Mouse (Mus musculus) stomach, embryonic 15.5 days (tissue): ENCODE results near the gene Psme2. TPM values are rescaled to one million over a fixed set of nuclear protein-coding genes. Genes with fewer than 3 reads are reported as not detected.

Experiments
- ATAC-seq: fragments of 200-750 bp; cut with Nextera tagmentation; 2 replicates; pipeline ENCODE4 v1.8.0; 2017; ENCODE audit warnings: low read depth, moderate number of reproducible peaks, moderate TSS enrichment; ENCODE audit not compliant: insufficient read depth, low FRiP score
- H3K27ac ChIP-seq: fragments of 300-500 bp; sonication (generic); 2 replicates; pipeline ENCODE4 v1.5.1; 2015; ENCODE audit warnings: mild to moderate bottlenecking, inconsistent platforms
- H3K27me3 ChIP-seq: fragments of 300-500 bp; sonication (generic); replicated peaks from 2 replicates; pipeline ENCODE4 v1.6.1; 2015; ENCODE audit warnings: inconsistent platforms
- H3K36me3 ChIP-seq: fragments of 300-500 bp; sonication (generic); 2 replicates; pipeline ENCODE4 v1.6.1; 2015; ENCODE audit warnings: inconsistent platforms
- H3K4me1 ChIP-seq: fragments of 300-500 bp; sonication (generic); 2 replicates; pipeline ENCODE4 v1.6.1; 2015; ENCODE audit warnings: inconsistent platforms
- H3K4me2 ChIP-seq: fragments of 300-500 bp; sonication (generic); 2 replicates; pipeline ENCODE4 v1.6.1; 2015; ENCODE audit warnings: mild to moderate bottlenecking, inconsistent platforms
- H3K4me3 ChIP-seq: fragments of 300-500 bp; sonication (generic); replicated peaks from 2 replicates; pipeline ENCODE4 v1.5.1; 2015; ENCODE audit warnings: inconsistent platforms
- H3K9ac ChIP-seq: fragments of 300-500 bp; sonication (generic); 2 replicates; pipeline ENCODE4 v1.6.1; 2015; ENCODE audit warnings: inconsistent platforms
- H3K9me3 ChIP-seq: fragments of 300-500 bp; sonication (generic); 2 replicates; pipeline ENCODE4 v1.6.1; 2016; ENCODE audit warnings: inconsistent platforms
- WGBS: fragments of 180-500 bp; shearing (Covaris S2); methylation state at CpG from one replicate; pipeline ENCODE4 v1.1.7; 2015; 5-methylcytosine and 5-hydroxymethylcytosine counted together
- polyA plus RNA-seq: library from polyadenylated mRNA; unstranded; fragments of >200 nt; fragmentation: Nextera tagmentation; extraction: Ambion mirVana; gene quantifications from 2 replicates; pipeline ENCODE4 v1.2.1, GENCODE M21; 2015

Psme2 gene
- polyA plus RNA-seq, 1 experiment from 2014 or later, result 265 TPM

DNA sequence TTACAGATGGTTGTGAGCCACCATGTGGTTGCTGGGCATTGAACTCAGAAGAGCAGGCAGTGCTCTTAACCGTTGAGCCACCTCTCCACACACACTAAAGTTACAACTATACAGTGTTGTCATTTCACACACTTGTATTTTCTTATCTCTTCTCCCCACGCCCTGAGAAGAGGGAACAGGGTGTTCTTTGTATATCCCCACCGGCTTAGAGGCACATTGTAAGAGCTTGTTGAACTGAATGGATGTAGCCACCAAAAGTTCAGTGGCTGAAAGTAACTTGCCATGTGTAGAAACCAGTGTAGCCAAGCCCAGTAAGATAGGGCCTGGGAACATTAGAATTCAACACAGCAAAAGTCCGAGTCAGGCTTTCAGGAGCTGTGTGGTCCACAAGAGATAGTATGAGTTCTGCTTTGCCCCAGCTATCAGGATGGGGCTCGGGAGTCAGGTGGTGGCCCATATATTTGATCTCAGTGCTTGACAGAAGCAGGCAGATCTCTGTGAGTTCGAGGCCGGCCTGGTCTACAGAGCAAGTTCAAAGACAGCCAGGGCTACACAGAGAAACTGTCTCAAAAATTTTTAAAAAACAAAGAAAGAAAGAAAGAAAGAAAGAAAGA is 23.8 kb upstream of the Psme2 start:
- WGBS, result 68% methylated on average over 7 of the region's 7 CpGs
- Histone ChIP-seq H3K36me3 (0 out of 2 replicates have a peak, but pooled peaks cover 2% of the 10 kb centered on the region), H3K4me1 (peaks cover 10% of the 10 kb centered on the region), H3K27ac (no peak overlapping the region), H3K4me2 (no peak overlapping the region), H3K9me3 (no peaks in the 10 kb centered on the region), H3K4me3 (no peak overlapping the region), H3K27me3 (no peaks in the 10 kb centered on the region), H3K9ac (no peak overlapping the region)
- peak; percentile 51; the same call in 1 of the 2 replicates for ATAC-seq

- no peak overlapping the region for H3K27ac ChIP-seq
- H3K4me1 ChIP-seq, result peaks cover 4% of the 10 kb centered on the region; the same call in 1 of the 2 replicates
- H3K4me3 ChIP-seq, result no peak overlapping the region
- no peaks in the 10 kb centered on the region for H3K9me3 ChIP-seq
- ATAC-seq, result no peak
- no peaks in the 10 kb centered on the region for H3K27me3 ChIP-seq
- H3K4me2 ChIP-seq, result no peak overlapping the region
- peaks cover 10% of the 10 kb centered on the region; the same call in 1 of the 2 replicates for H3K36me3 ChIP-seq
- 69% methylated on average over 6 of the region's 6 CpGs for WGBS
- H3K9ac ChIP-seq, result no peak overlapping the region
Observed at GRCm38 (mm10) chr14:55613346-55613745, 22.4 kb upstream of the Psme2 start.

- H3K27ac ChIP-seq, result no peak overlapping the region
- 91% methylated on average over 6 of the region's 6 CpGs for WGBS
Observed at GRCm38 (mm10) chr14:55608339-55608738, 17.4 kb upstream of the Psme2 start.

DNA sequence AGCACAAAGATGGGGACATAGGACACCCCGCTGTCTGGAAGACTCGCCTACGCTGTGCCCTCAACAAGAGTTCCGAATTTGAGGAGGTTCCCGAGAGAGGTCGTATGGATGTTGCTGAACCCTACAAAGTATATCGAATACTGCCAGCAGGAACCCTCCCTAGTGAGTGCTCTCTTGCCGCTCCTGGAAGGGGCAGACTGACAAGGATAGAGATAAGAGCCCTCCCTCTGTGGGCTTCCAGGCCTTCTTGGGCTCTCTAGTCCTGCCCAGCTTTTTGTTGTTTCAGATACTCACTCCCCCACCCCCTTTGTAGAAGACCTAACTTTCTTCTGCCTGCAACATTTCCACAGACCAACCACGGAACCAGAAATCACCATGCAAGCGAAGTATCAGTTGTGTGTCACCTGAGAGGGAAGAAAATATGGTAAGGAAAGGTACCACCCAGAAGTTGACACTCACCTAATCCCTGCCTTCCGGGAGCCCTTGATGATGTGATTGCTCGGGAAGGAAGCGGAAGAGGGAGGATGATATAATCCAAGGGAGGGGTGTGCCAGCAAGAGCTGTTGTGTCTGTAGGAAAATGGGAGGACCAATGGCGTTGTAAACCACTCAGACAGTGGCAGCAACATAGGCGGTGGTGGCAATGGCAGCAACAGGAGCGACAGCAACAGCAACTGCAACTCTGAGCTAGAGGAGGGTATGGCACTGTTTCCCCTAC is 15.0 kb upstream of the Psme2 start:
- Histone ChIP-seq H3K4me1 (peaks cover 10% of the 10 kb centered on the region), H3K9me3 (no peaks in the 10 kb centered on the region), H3K9ac (no peak overlapping the region), H3K27me3 (no peaks in the 10 kb centered on the region), H3K27ac (no peak overlapping the region), H3K4me3 (no peak overlapping the region), H3K4me2 (no peak overlapping the region), H3K36me3 (peaks cover 39% of the 10 kb centered on the region)
- 91% methylated on average over 16 of the region's 16 CpGs for WGBS
- ATAC-seq, result no peak

More at GRCm38 (mm10) chr14:55608339-55608738, 17.4 kb upstream of the Psme2 start:
- no peaks in the 10 kb centered on the region for H3K27me3 ChIP-seq
- no peak for ATAC-seq
- H3K9me3 ChIP-seq, result no peaks in the 10 kb centered on the region
- no peak overlapping the region for H3K4me2 ChIP-seq
- no peak overlapping the region for H3K9ac ChIP-seq
- peaks cover 9% of the 10 kb centered on the region for H3K4me1 ChIP-seq
- no peak overlapping the region for H3K4me3 ChIP-seq
- peaks cover 27% of the 10 kb centered on the region; the same call in 1 of the 2 replicates for H3K36me3 ChIP-seq

DNA sequence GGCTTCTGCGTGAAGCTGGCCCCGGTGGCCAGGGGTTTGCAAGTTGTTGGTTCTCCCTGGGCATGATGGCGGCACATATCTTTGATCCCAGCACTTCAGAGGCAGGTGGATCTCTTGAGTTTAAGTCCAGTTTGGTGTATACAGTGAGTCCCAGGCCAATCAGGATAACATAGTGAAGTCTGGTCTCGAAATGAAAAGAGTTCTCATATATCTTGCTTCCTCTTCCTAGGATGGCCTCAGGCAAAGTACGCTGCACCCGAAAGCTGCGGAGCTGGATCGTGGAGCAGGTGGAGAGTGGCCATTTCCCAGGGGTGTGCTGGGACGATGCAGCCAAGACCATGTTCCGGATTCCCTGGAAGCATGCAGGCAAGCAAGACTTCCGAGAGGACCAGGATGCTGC is 13.9 kb upstream of the Psme2 start:
- Histone ChIP-seq H3K27me3 (no peaks in the 10 kb centered on the region), H3K36me3 (peaks cover 46% of the 10 kb centered on the region), H3K9ac (no peak overlapping the region), H3K9me3 (no peaks in the 10 kb centered on the region), H3K27ac (peak overlapping the region; percentile 85; the same call in 1 of the 2 replicates), H3K4me2 (peak overlapping the region; percentile 59), H3K4me3 (no peak overlapping the region), H3K4me1 (peaks cover 10% of the 10 kb centered on the region)
- 90% methylated on average over 11 of the region's 11 CpGs for WGBS
- no peak for ATAC-seq

DNA sequence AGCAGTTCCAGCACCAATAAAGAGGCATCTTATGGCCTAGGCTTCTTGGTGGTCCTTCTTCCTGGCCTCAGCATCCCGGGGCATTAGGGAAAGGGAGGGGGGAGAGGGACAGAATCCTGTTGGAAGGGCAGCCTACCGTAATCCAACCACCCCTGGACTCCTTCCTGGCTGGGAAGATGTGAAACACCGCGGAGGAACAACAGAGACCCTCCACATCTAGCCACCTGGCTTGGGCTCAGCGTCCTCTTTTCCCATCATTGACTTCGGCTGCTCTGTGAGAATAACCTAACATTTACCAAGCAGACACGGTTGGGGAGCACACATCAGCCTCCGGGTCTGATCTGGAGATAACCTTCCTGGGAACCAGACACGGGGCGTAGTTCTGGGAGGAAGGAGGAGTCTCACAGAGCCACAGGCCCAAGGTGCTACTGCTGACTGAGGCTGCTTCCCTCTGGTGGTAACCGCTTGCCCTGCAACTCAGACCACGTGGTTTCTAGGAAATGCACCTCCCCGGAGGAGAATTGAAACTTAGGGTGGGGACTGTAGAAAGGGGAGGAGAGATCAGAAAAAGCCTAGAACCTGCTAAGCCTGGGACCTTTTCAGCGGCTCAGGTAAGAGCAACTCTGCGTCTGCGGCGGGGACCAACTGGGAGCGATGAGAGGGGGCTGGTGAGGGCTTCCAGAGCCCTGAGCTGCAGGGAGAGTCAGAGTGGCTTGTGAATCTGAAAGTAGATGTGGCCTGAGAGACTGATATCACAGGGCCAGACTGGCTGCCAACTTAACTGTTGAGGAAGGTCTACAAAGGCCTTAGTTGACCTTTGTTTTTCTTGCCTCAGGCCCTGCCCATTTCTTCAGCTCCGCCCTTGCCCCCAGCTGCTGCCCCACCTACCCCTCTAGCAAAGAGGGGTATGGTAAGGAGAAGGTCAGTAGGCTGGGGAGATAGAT is 13.0 kb upstream of the Psme2 start:
- peak; percentile 95 for ATAC-seq
- Histone ChIP-seq H3K4me2 (peak overlapping the region; percentile 59), H3K9me3 (no peaks in the 10 kb centered on the region), H3K4me1 (peaks cover 10% of the 10 kb centered on the region), H3K36me3 (peaks cover 52% of the 10 kb centered on the region), H3K9ac (peak overlapping the region; percentile 18; the same call in 1 of the 2 replicates), H3K27ac (peak overlapping the region; percentile 85), H3K27me3 (no peaks in the 10 kb centered on the region), H3K4me3 (peak overlapping the region; percentile 45)
- WGBS, result 10% methylated on average over 19 of the region's 19 CpGs

- peaks cover 10% of the 10 kb centered on the region for H3K4me1 ChIP-seq
- peak within 1 kb of the TSS; percentile 59 for H3K4me2 ChIP-seq
- no peak for ATAC-seq
- H3K9ac ChIP-seq, result peak within 1 kb of the TSS; percentile 18; the same call in 1 of the 2 replicates
- H3K4me3 ChIP-seq, result peak within 1 kb of the TSS; percentile 45
- H3K9me3 ChIP-seq, result no peaks in the 10 kb centered on the region
- H3K27me3 ChIP-seq, result no peaks in the 10 kb centered on the region
- H3K36me3 ChIP-seq, result peaks cover 51% of the 10 kb centered on the region
- peak within 1 kb of the TSS; percentile 85 for H3K27ac ChIP-seq
- WGBS, result 86% methylated on average over 7 of the region's 7 CpGs
Observed at GRCm38 (mm10) chr14:55603271-55603632, 12.3 kb upstream of the Psme2 start, which contains the start of gene Irf9. Irf9 (plus strand) TSS chr14:55603571.

DNA sequence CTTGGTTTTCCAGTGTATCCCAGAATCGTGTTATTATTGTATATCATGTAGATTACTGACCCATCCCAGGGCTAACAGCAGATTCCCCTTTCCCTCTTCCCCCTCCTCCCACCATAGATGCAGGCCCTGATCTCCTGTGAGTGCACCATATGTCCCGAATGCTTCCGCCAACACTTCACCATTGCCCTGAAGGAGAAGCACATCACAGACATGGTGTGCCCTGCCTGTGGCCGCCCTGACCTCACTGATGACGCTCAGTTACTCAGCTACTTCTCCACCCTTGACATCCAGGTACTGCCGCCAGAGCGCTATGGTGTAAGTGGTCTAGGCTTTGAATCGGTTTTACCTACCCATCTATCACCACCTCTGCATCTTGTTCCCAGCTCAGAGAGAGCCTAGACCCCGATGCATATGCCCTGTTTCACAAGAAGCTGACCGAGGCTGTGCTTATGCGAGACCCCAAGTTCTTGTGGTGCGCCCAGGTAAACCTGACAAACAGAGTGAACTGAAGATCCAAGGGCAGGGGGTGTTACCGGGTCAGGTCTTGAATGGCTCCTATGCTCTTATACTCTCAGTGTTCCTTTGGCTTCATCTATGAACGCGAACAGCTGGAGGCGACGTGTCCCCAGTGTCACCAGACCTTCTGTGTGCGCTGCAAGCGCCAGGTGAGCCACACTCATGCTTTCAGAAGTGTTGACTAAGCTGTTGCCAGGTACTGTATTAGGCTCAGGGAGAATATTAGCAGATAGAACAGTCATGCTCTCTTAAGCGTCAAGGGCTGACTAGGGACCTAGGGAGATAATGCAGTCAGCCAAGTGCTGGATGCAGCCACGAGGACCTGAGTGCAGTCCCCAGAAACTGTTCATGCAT is 7.8 kb upstream of the Psme2 start:
- Histone ChIP-seq H3K9ac (no peak overlapping the region), H3K4me2 (no peak overlapping the region), H3K27me3 (no peaks in the 10 kb centered on the region), H3K36me3 (peaks cover 62% of the 10 kb centered on the region), H3K4me1 (peaks cover 5% of the 10 kb centered on the region; the same call in 1 of the 2 replicates), H3K27ac (no peak overlapping the region), H3K9me3 (no peaks in the 10 kb centered on the region), H3K4me3 (no peak overlapping the region)
- 92% methylated on average over 21 of the region's 21 CpGs for WGBS
- no peak for ATAC-seq

- no peak overlapping the region for H3K4me2 ChIP-seq
- H3K36me3 ChIP-seq, result peaks cover 52% of the 10 kb centered on the region
- H3K4me3 ChIP-seq, result no peak overlapping the region
- no peak overlapping the region for H3K9ac ChIP-seq
- H3K9me3 ChIP-seq, result no peaks in the 10 kb centered on the region
- 79% methylated on average over 13 of the region's 13 CpGs for WGBS
- H3K27ac ChIP-seq, result no peak overlapping the region
- H3K27me3 ChIP-seq, result no peaks in the 10 kb centered on the region
- 0 out of 2 replicates have a peak, but pooled peaks cover 9% of the 10 kb centered on the region for H3K4me1 ChIP-seq
- ATAC-seq, result no peak
Observed at GRCm38 (mm10) chr14:55596036-55596690, 5.2 kb upstream of the Psme2 start.

DNA sequence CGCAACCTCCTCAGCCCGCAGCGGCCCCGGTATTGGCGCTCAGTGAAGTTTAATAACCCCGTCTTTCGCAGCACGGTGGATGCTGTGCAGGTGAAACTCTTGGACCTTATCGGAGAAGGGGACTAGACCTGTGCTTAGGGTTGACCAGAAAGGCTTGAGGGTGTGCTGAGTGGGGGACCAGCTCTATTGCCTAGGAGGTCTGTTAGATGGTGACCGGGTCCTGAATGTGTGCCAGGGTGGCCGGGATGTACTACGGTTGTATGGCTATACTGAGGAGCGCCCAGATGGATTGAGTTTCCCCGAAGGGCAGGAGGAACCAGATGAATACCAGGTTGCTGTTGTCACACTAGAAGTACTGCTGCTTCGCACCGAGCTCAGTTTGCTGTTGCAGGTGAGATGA is 1.3 kb upstream of the Psme2 start:
- H3K4me3 ChIP-seq, result peak overlapping the region; percentile 81
- ATAC-seq, result no peak
- 4% methylated on average over 16 of the region's 16 CpGs for WGBS
- peaks cover 17% of the 10 kb centered on the region for H3K4me1 ChIP-seq
- H3K27ac ChIP-seq, result peak overlapping the region; percentile 99
- peak overlapping the region; percentile 91 for H3K4me2 ChIP-seq
- H3K9ac ChIP-seq, result peak overlapping the region; percentile 77
- no peaks in the 10 kb centered on the region for H3K9me3 ChIP-seq
- H3K27me3 ChIP-seq, result no peaks in the 10 kb centered on the region
- peaks cover 26% of the 10 kb centered on the region for H3K36me3 ChIP-seq
